Mouse (Mus musculus) layer of hippocampus, adult 8-10 months (tissue): ENCODE measurements around the gene Eipr1. TPM values are rescaled to one million over a fixed set of nuclear protein-coding genes. Genes with fewer than 3 reads are reported as not detected.
"Not testable (repeated sequence)": the region's sequence is repeated elsewhere in the genome, so short reads cannot be mapped to it uniquely, and the experiment has no call there.

Experiments
- DNase-seq, 2 experiments: peaks; one replicate each; pipeline ENCODE4 v3.0.0; 2022; ENCODE audit warnings: low spot score in 2 of 2
- total RNA-seq, 4 experiments: library from RNA; stranded (reverse); gene quantifications; 2 replicates each; pipeline ENCODE4 v1.2.4; 2022

The Eipr1 gene
- total RNA-seq, 4 experiments from 2014 or later, result 45.7 to 63.2 (median 54.1) TPM

- no peak for DNase-seq
Measured at GRCm38 (mm10) chr12:28880471-28880870, 128.9 kb downstream of the Eipr1 start.

- DNase-seq, result no peak
Measured at GRCm38 (mm10) chr12:28887712-28888111, 136.1 kb downstream of the Eipr1 start.

- DNase-seq, result no peak
Measured at GRCm38 (mm10) chr12:28889068-28889674, 137.6 kb downstream of the Eipr1 start.

- no peak for DNase-seq
Measured at GRCm38 (mm10) chr12:28891523-28891922, 139.9 kb downstream of the Eipr1 start.

- DNase-seq, result no peak
Measured at GRCm38 (mm10) chr12:28896577-28896976, 145.0 kb downstream of the Eipr1 start.

- DNase-seq, result no peak
Measured at GRCm38 (mm10) chr12:28898307-28898706, 146.7 kb downstream of the Eipr1 start.

GRCm38 (mm10) chr12:28899696-28900095 is 148.1 kb downstream of the Eipr1 start:
- DNase-seq, result no peak

GRCm38 (mm10) chr12:28900341-28900740 is 148.7 kb downstream of the Eipr1 start:
- no peak for DNase-seq

GRCm38 (mm10) chr12:28902132-28902531 is 150.5 kb downstream of the Eipr1 start:
- no peak for DNase-seq

GRCm38 (mm10) chr12:28903082-28903481 is 151.5 kb downstream of the Eipr1 start:
- DNase-seq, result no peak

- no peak for DNase-seq
Measured at GRCm38 (mm10) chr12:28905486-28905885, 153.9 kb downstream of the Eipr1 start.

GRCm38 (mm10) chr12:28906016-28906415 is 154.4 kb downstream of the Eipr1 start:
- DNase-seq, result no peak

- no peak for DNase-seq
Measured at GRCm38 (mm10) chr12:28906809-28907297, 155.2 kb downstream of the Eipr1 start.

- no peak for DNase-seq
Measured at GRCm38 (mm10) chr12:28907814-28908213, 156.2 kb downstream of the Eipr1 start.

- DNase-seq, result no peak
Measured at GRCm38 (mm10) chr12:28909851-28910250, 158.2 kb downstream of the Eipr1 start.

GRCm38 (mm10) chr12:28910568-28910967 is 159.0 kb downstream of the Eipr1 start:
- no peak for DNase-seq

GRCm38 (mm10) chr12:28912351-28912936 is 160.8 kb downstream of the Eipr1 start:
- DNase-seq, result no peak

GRCm38 (mm10) chr12:28913099-28913498 is 161.5 kb downstream of the Eipr1 start:
- DNase-seq, result no peak

GRCm38 (mm10) chr12:28914056-28914455 is 162.5 kb downstream of the Eipr1 start:
- DNase-seq, result not testable (repeated sequence)
